Mouse (Mus musculus): ENCODE measurements around the gene Olfr1502. TPM values are rescaled to one million over a fixed set of nuclear protein-coding genes. Genes with fewer than 3 reads are reported as not detected.

The Olfr1502 gene
- polyA plus RNA-seq (2015; fragmentation: Nextera tagmentation; extraction: Ambion mirVana), result not detected in 2 replicates

DNA sequence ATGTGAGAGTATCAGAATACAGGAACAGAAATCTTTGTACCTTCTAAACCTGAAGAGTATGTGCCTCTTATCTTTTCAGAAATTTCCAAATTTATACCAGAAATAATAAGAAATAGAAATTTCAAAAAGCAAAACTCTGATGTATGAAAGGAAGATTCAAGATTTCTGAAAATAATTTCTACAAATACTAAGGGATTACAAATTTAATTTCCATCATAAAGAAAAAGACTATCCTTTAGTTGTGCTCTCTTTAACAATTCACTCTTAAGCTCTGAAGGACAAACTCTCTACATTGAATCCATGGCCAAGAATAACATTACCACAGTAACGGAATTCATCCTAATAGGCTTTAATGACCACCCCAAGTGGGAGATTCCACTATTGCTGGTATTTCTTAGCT, at the start of gene Olfr1502:
Olfr1502 (plus strand) TSS at position 301 of the 400 bp plus-strand sequence.
- H3K9ac ChIP-seq (ENCODE audit: low read length), result no peak within 1 kb of the TSS
- H3K4me2 ChIP-seq (replicated peaks; ENCODE audit: low read depth), result no peak within 1 kb of the TSS
- DNase-seq (ENCODE audit: low spot score) (no peak), ATAC-seq (ENCODE audit: low FRiP score, low TSS enrichment) (no peak)
- 88% methylated on average over 1 of the region's 1 CpGs for WGBS
- no peaks in the 10 kb centered on the region for H3K4me1 ChIP-seq (replicated peaks; ENCODE audit: control insufficient read depth, insufficient read depth)
- H3K4me3 ChIP-seq (ENCODE audit: low read depth, low read length), result no peak within 1 kb of the TSS
- no peaks in the 10 kb centered on the region for H3K9me3 ChIP-seq (ENCODE audit: control insufficient read depth, low read length)
- no peaks in the 10 kb centered on the region for H3K27me3 ChIP-seq (ENCODE audit: control insufficient read depth, insufficient read depth, low read length)
- no peak within 1 kb of the TSS for H3K27ac ChIP-seq (replicated peaks)
- TF ChIP-seq EP300 (optimal IDR thresholded peaks at IDR 0.05) (no peak), CTCF (IDR thresholded peaks at IDR 0.05; ENCODE audit: low read depth) (no peak)
- H3K36me3 ChIP-seq (ENCODE audit: control insufficient read depth, insufficient read depth, low read length), result no peaks in the 10 kb centered on the region

GRCm38 (mm10) chr19:13812823-13813222, 48.8 kb upstream of the Olfr1502 start:
- ATAC-seq (ENCODE audit: low FRiP score, low TSS enrichment) (no peak), DNase-seq (ENCODE audit: low spot score) (no peak)
- Histone ChIP-seq H3K36me3 (ENCODE audit: control insufficient read depth, insufficient read depth, low read length) (no peaks in the 10 kb centered on the region), H3K4me1 (replicated peaks; ENCODE audit: control insufficient read depth, insufficient read depth) (no peaks in the 10 kb centered on the region), H3K4me3 (ENCODE audit: low read depth, low read length) (no peak overlapping the region), H3K4me2 (replicated peaks; ENCODE audit: low read depth) (no peak overlapping the region), H3K27ac (replicated peaks) (no peak overlapping the region), H3K9ac (ENCODE audit: low read length) (no peak overlapping the region), H3K9me3 (ENCODE audit: control insufficient read depth, low read length) (no peaks in the 10 kb centered on the region), H3K27me3 (ENCODE audit: control insufficient read depth, insufficient read depth, low read length) (no peaks in the 10 kb centered on the region)
- 57% methylated on average over 2 of the region's 2 CpGs for WGBS
- TF ChIP-seq EP300 (optimal IDR thresholded peaks at IDR 0.05) (no peak), CTCF (IDR thresholded peaks at IDR 0.05; ENCODE audit: low read depth) (peak; percentile 38)

DNA sequence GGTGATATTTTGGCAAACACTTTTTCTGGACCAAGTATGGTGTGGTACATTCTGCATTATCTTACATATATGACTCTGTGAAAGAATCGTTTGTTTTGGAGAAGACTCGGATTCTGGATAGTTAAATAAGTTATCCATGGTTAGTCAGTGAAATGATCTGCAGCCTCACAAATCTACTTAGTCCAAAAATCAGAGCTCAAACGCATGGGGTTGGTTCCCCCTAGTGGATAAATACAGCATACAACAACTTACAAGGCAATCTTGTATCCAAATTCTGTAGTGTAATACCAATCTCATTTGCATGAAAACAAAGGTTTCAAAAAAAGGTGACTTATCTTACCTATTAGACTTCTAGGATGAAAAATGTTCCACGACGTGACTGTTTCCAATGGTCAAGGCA, 42.8 kb upstream of the Olfr1502 start:
- no peak for DNase-seq (ENCODE audit: low spot score)

DNA sequence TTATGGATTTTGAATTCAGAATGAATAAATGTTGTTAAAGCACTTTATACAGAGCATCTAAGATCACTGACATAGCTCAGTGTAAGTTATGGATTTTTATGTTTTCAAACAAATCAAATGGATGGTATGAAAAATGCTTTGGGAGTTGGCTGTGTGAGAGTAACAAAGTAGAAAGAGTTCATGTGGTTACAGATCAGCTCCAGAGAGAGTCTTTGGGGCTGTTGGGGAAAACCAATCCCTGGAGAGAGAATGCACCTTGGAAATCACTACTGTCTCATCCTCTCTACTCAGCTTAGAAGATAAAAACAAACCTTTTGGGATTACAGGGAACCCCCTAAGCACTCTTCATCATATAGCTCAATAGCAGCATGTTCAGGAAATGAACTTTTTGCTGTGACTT, 42.2 kb upstream of the Olfr1502 start, which contains the start of gene Olfr1499:
Olfr1499 (minus strand) TSS at position 101 of the 400 bp plus-strand sequence.
- TF ChIP-seq EP300 (optimal IDR thresholded peaks at IDR 0.05), result no peak
- TF ChIP-seq CTCF (IDR thresholded peaks at IDR 0.05; ENCODE audit: low read depth), result no peak
- DNase-seq (ENCODE audit: low spot score) (no peak), ATAC-seq (ENCODE audit: low FRiP score, low TSS enrichment) (no peak)
- no peaks in the 10 kb centered on the region for H3K9me3 ChIP-seq (ENCODE audit: control insufficient read depth, low read length)
- H3K27me3 ChIP-seq (ENCODE audit: control insufficient read depth, insufficient read depth, low read length), result no peaks in the 10 kb centered on the region
- no peaks in the 10 kb centered on the region for H3K36me3 ChIP-seq (ENCODE audit: control insufficient read depth, insufficient read depth, low read length)
- no peak within 1 kb of the TSS for H3K9ac ChIP-seq (ENCODE audit: low read length)
- no peak within 1 kb of the TSS for H3K27ac ChIP-seq (replicated peaks)
- H3K4me2 ChIP-seq (replicated peaks; ENCODE audit: low read depth), result no peak within 1 kb of the TSS
- H3K4me1 ChIP-seq (replicated peaks; ENCODE audit: control insufficient read depth, insufficient read depth), result no peaks in the 10 kb centered on the region
- H3K4me3 ChIP-seq (ENCODE audit: low read depth, low read length), result no peak within 1 kb of the TSS

More for the DNA sequence above, 42.8 kb upstream of the Olfr1502 start:
- ATAC-seq (ENCODE audit: low FRiP score, low TSS enrichment), result no peak
- TF ChIP-seq CTCF (IDR thresholded peaks at IDR 0.05; ENCODE audit: low read depth), result peak; percentile 60
- TF ChIP-seq EP300 (optimal IDR thresholded peaks at IDR 0.05), result no peak
- Histone ChIP-seq H3K4me2 (replicated peaks; ENCODE audit: low read depth) (no peak overlapping the region), H3K4me3 (ENCODE audit: low read depth, low read length) (no peak overlapping the region), H3K27me3 (ENCODE audit: control insufficient read depth, insufficient read depth, low read length) (no peaks in the 10 kb centered on the region), H3K9ac (ENCODE audit: low read length) (no peak overlapping the region), H3K4me1 (replicated peaks; ENCODE audit: control insufficient read depth, insufficient read depth) (no peaks in the 10 kb centered on the region), H3K9me3 (ENCODE audit: control insufficient read depth, low read length) (no peaks in the 10 kb centered on the region), H3K27ac (replicated peaks) (no peak overlapping the region), H3K36me3 (ENCODE audit: control insufficient read depth, insufficient read depth, low read length) (no peaks in the 10 kb centered on the region)
- WGBS, result 25% methylated on average over 5 of the region's 5 CpGs

DNA sequence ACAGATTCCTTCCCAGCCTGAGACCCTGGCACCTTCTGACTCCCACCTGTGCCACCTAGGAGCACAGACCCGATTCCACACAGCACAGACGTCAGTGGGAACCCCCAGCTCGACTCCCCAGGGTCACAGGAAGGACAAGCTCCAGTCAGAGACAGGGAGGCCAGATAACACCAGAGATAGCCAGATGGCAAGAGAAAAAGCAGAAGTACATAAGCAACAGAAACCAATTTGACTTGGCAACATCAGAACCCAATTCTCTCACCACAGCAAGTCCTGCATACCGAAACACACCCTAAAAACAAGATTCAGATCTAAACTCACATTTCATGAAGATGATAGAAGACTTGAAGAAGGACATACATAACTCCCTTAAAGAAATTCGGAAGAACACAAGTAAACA, 40.7 kb upstream of the Olfr1502 start:
- Histone ChIP-seq H3K9me3 (ENCODE audit: control insufficient read depth, low read length) (no peaks in the 10 kb centered on the region), H3K36me3 (ENCODE audit: control insufficient read depth, insufficient read depth, low read length) (no peaks in the 10 kb centered on the region), H3K4me2 (replicated peaks; ENCODE audit: low read depth) (no peak overlapping the region), H3K4me1 (replicated peaks; ENCODE audit: control insufficient read depth, insufficient read depth) (no peaks in the 10 kb centered on the region), H3K27me3 (ENCODE audit: control insufficient read depth, insufficient read depth, low read length) (no peaks in the 10 kb centered on the region), H3K4me3 (ENCODE audit: low read depth, low read length) (no peak overlapping the region), H3K9ac (ENCODE audit: low read length) (no peak overlapping the region), H3K27ac (replicated peaks) (no peak overlapping the region)
- TF ChIP-seq EP300 (optimal IDR thresholded peaks at IDR 0.05) (no peak), CTCF (IDR thresholded peaks at IDR 0.05; ENCODE audit: low read depth) (no peak)
- 57% methylated on average over 5 of the region's 5 CpGs for WGBS
- no peak for DNase-seq (ENCODE audit: low spot score)
- no peak for ATAC-seq (ENCODE audit: low FRiP score, low TSS enrichment)

DNA sequence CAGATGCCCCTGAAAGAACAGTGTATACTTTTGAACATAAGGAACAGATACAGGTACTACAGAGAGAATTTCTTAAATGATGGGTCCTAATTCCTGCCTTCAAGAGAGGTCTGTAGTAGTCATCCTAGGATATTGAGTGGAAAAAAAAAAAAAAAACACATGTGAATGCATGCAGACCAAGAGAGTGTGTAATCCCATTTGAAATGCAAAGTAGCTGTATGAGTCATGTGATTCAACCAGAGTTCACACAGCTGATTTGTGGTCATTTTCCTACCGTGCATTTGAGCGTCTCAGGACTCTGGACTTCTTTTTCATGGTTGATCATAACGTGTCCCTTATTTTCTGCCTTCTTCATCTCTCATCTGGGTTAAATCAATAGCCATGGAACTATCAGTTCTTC, 33.1 kb upstream of the Olfr1502 start:
- Histone ChIP-seq H3K36me3 (ENCODE audit: control insufficient read depth, insufficient read depth, low read length) (no peaks in the 10 kb centered on the region), H3K27me3 (ENCODE audit: control insufficient read depth, insufficient read depth, low read length) (no peaks in the 10 kb centered on the region), H3K4me2 (replicated peaks; ENCODE audit: low read depth) (no peak overlapping the region), H3K27ac (replicated peaks) (no peak overlapping the region), H3K9ac (ENCODE audit: low read length) (no peak overlapping the region), H3K9me3 (ENCODE audit: control insufficient read depth, low read length) (no peaks in the 10 kb centered on the region), H3K4me1 (replicated peaks; ENCODE audit: control insufficient read depth, insufficient read depth) (no peaks in the 10 kb centered on the region), H3K4me3 (ENCODE audit: low read depth, low read length) (no peak overlapping the region)
- 76% methylated on average over 3 of the region's 3 CpGs for WGBS
- TF ChIP-seq CTCF (IDR thresholded peaks at IDR 0.05; ENCODE audit: low read depth) (no peak), EP300 (optimal IDR thresholded peaks at IDR 0.05) (no peak)
- ATAC-seq (ENCODE audit: low FRiP score, low TSS enrichment) (no peak), DNase-seq (ENCODE audit: low spot score) (no peak)

All from stomach, postnatal 0 days (tissue).